Mouse (Mus musculus): Measurements from ENCODE around the gene Efcab11. TPM values are rescaled to one million over a fixed set of nuclear protein-coding genes. Genes with fewer than 3 reads are reported as not detected.

The Efcab11 gene
- polyA plus RNA-seq, 1 experiment from 2014 or later: 10.6 TPM

DNA sequence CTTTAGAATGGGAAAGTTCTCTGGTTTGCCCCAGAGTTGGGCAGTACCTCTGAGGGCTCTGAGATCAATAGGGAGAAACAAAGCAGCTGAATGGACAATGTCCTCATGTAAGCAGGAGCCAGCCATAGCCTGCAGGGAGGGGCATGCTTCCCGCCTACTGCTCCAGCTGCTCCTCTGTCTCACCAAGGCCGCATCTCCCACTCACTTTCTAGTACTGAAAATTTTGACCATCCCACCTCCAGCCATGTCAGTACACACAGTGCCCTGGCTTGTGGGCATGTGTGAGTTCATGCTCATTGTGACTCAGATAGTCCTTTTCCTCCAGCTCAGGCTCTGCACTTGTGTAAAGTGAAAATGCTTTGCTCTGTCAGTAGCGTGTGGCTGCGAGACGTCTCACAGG, 20.3 kb upstream of the Efcab11 start:
- Histone ChIP-seq H3K9ac (no peak overlapping the region), H3K36me3 (no peaks in the 10 kb centered on the region), H3K4me3 (replicated peaks) (no peak overlapping the region), H3K27me3 (replicated peaks) (no peaks in the 10 kb centered on the region), H3K27ac (no peak overlapping the region), H3K9me3 (no peaks in the 10 kb centered on the region), H3K4me2 (no peak overlapping the region), H3K4me1 (no peaks in the 10 kb centered on the region)
- WGBS: 95% methylated on average over 5 of the region's 5 CpGs
- no peak for ATAC-seq (ENCODE audit: insufficient read depth, low FRiP score, low read depth)

DNA sequence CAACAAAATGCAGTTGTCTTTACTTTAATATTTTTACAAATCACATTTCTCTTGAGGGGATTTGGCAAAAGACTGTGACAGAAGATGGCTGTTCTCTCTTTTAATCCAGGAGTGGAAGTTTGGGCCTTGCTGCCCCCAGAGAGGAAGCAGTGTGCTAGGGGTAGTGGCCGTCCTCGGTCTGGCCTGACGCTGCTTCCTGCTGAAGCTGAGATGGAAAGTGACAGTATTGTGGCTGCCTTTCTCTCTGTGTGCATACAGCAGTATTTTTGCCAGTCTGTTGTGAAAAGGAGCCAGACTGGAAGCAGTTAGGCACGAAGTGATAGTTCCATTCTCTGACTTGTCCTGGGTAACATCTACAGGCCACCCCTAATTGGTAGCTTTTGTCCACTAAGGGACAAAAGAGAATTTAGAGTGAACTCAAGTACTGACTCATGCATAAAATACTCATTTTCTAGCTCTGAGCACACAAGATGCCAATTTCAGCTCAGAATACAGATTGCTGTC, 18.7 kb upstream of the Efcab11 start:
- ATAC-seq (ENCODE audit: insufficient read depth, low FRiP score, low read depth): no peak
- H3K27ac ChIP-seq: no peak overlapping the region
- no peaks in the 10 kb centered on the region for H3K9me3 ChIP-seq
- no peaks in the 10 kb centered on the region for H3K36me3 ChIP-seq
- no peaks in the 10 kb centered on the region for H3K4me1 ChIP-seq
- H3K9ac ChIP-seq: no peak overlapping the region
- no peaks in the 10 kb centered on the region for H3K27me3 ChIP-seq (replicated peaks)
- 82% methylated on average over 4 of the region's 4 CpGs for WGBS
- H3K4me2 ChIP-seq: no peak overlapping the region
- no peak overlapping the region for H3K4me3 ChIP-seq (replicated peaks)

DNA sequence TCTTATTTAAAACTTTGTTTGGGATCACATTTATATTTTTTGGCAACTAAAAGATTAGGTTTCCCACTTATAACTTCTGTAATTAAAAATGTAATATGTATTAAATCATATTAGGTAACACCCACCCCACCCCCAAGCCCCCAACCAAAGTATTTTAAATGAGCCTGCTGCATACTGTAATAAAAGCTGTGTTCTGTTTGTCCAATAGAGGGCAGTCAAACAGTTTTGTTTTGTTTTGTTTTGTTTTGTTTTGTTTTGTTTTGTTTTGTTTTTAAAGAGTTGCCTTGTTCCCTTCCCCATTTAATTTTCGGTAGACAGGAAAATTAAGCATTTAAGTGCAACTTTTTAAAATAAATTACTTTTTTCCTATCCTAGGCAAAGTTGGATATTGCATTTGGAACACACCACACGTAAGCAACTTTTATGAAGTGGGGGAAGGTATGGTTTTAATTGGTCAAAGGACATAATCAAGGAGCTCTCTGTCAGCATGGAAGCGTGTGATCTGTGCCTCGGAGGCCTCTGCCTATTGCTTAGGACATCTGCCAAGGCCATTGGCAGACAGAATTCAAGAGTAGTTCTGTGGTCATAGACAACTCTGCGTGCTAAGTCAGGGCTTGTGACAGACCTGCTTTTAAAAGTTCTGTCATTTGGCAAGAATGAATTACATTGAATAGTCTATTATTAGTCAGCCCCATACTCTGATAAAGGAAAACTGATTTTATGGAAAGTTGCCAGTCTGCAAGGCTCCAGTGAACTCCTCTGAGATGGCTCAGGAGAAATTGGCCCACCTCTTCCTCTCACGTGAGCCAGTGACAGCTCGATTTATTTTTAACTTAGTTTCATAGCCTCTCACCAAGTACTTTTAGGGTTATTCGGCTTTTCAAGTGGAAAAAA, 18.0 kb upstream of the Efcab11 start:
- Histone ChIP-seq H3K9me3 (no peaks in the 10 kb centered on the region), H3K27ac (no peak overlapping the region), H3K4me2 (no peak overlapping the region), H3K36me3 (no peaks in the 10 kb centered on the region), H3K4me1 (no peaks in the 10 kb centered on the region), H3K9ac (no peak overlapping the region), H3K27me3 (replicated peaks) (no peaks in the 10 kb centered on the region), H3K4me3 (replicated peaks) (no peak overlapping the region)
- no peak for ATAC-seq (ENCODE audit: insufficient read depth, low FRiP score, low read depth)
- WGBS: 79% methylated on average over 8 of the region's 8 CpGs

DNA sequence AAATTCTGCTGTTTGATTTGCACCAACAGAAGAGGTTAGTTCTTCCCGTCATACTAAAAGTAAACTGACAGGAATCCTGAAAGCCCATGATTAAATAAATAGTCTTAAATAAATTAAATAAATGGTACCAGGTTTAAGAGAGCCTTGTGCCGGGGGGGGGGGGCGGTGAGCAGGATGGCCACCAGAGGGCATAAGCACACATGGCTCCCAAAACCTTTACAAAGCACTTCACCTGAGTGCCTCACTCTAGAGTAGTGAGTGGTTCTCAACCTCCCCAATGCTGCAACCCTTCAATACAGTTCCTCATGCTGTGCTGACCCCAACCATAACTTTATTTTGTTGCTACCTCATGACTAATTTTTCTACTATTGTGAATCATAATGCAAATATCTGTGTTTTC, 15.8 kb upstream of the Efcab11 start:
- Histone ChIP-seq H3K9me3 (no peaks in the 10 kb centered on the region), H3K27ac (no peak overlapping the region), H3K4me1 (no peaks in the 10 kb centered on the region), H3K9ac (no peak overlapping the region), H3K4me2 (no peak overlapping the region), H3K4me3 (replicated peaks) (no peak overlapping the region), H3K27me3 (replicated peaks) (no peaks in the 10 kb centered on the region), H3K36me3 (peaks cover 19% of the 10 kb centered on the region; the same call in 1 of the 2 replicates)
- no peak for ATAC-seq (ENCODE audit: insufficient read depth, low FRiP score, low read depth)
- WGBS: 26% methylated on average over 2 of the region's 3 CpGs

DNA sequence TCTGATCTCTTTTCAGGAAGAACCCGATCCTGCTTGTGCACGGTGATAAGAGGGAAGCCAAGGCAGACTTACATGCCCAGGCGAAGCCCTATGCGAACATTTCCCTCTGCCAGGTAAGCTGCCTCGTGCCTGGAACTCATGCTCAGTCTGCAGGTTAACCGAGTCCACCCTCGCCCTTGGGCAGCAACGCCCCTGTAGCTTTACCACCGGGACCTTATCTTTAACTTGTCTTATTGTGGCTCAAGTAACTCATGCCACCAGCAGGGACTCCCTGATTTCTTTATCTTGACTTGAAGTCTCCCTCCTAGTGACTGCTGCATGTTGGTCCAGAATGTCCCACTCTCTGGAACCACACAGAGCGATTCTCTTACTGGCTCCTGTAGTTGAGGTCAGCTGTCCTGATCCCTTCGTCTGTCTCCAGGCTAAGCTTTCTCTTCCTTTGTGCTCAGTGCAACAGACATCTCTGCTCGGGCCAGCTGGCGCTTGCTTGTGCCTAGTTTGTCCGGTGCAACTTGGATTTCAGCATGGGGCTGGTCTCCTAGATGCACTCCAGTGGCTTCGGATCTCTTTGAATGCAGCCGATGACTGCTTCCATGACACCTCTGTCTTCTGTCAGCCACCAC, 14.1 kb upstream of the Efcab11 start:
- Histone ChIP-seq H3K27ac (no peak overlapping the region), H3K4me2 (no peak overlapping the region), H3K36me3 (peaks cover 25% of the 10 kb centered on the region; the same call in 1 of the 2 replicates), H3K9me3 (no peaks in the 10 kb centered on the region), H3K27me3 (replicated peaks) (no peaks in the 10 kb centered on the region), H3K9ac (no peak overlapping the region), H3K4me3 (replicated peaks) (no peak overlapping the region), H3K4me1 (no peaks in the 10 kb centered on the region)
- 87% methylated on average over 16 of the region's 16 CpGs for WGBS
- ATAC-seq (ENCODE audit: insufficient read depth, low FRiP score, low read depth): no peak

DNA sequence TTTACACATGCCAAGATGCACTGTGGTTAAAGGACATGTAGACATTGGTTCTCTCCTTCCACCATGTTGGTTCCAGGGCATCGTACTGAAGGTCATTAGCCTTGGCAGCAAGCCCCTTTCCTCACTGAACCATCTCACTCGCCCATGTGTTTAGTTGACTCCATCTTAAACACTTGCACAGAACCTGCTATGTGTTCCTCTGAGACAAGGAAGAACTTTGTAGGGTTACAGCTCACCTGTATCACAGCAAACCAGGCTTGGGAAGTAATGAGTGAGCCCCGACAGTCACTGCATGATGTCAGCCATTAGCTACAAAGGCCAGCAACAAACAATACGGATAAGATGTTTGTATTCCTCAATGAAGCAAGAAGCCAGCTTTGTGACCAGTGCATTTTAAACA, 13.6 kb upstream of the Efcab11 start:
- Histone ChIP-seq H3K9me3 (no peaks in the 10 kb centered on the region), H3K27ac (no peak overlapping the region), H3K9ac (no peak overlapping the region), H3K4me3 (replicated peaks) (no peak overlapping the region), H3K4me1 (no peaks in the 10 kb centered on the region), H3K27me3 (replicated peaks) (no peaks in the 10 kb centered on the region), H3K4me2 (no peak overlapping the region), H3K36me3 (peaks cover 25% of the 10 kb centered on the region; the same call in 1 of the 2 replicates)
- no peak for ATAC-seq (ENCODE audit: insufficient read depth, low FRiP score, low read depth)
- WGBS: 89% methylated on average over 4 of the region's 4 CpGs

DNA sequence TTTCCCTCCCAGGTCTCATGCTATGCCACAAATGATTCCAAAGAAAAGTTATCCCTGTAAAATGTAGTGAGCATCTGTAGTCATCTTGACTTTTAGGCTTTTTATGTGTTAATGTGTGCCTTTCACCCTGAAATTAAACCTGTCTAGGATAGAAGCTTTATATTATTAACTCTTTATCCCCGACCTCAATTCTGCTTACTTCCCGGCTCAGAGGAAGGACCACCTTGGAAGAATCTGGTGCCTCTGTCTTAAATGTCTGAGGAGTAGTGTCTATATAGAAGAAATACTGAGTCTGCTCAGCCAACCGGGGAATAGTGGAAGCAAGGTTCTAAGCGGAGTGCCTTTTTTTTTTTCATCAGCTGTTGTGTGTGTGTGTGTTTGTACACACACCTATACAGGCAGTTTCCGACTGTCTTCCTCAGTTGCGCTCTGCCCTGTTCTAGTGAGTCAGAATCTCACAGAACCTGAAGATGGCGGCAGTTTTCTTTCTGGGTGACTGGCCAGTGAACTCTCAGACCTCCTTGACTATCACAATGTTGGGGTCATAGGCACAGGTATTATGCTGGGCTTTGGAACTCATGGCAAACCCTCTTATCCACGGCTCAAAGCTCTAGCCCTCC, 1.2 kb upstream of the Efcab11 start:
- no peaks in the 10 kb centered on the region for H3K36me3 ChIP-seq
- no peaks in the 10 kb centered on the region for H3K9me3 ChIP-seq
- 43% methylated on average over 8 of the region's 8 CpGs for WGBS
- 0 out of 2 replicates have a peak overlapping the region, but pooled peaks have one; percentile 82 for H3K9ac ChIP-seq
- H3K4me2 ChIP-seq: peak overlapping the region; percentile 95
- no peak for ATAC-seq (ENCODE audit: insufficient read depth, low FRiP score, low read depth)
- no peaks in the 10 kb centered on the region for H3K27me3 ChIP-seq (replicated peaks)
- H3K4me3 ChIP-seq (replicated peaks): peak overlapping the region; percentile 86
- peaks cover 4% of the 10 kb centered on the region; the same call in 1 of the 2 replicates for H3K4me1 ChIP-seq
- H3K27ac ChIP-seq: no peak overlapping the region

DNA sequence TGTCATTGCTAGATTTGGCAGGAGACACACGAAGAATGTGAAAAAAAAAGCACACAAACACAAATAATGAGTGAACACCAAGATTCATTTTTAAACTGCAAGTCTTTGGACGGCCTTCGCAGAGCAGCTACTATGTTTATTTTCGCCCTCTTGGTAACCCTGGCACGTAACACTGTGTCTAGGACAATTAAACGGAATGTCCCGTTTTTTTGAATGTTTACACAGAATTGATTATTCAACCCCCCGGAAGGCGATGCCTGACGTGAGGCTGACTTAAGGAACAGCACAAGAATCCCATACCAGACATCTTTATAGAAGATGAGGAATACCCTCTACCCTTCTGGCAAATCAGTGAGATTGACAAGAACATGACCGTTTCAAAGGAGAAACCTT, 530 bp downstream of the Efcab11 start:
- Histone ChIP-seq H3K9me3 (no peaks in the 10 kb centered on the region), H3K4me1 (peaks cover 4% of the 10 kb centered on the region; the same call in 1 of the 2 replicates), H3K9ac (peak overlapping the region; percentile 82; the same call in 1 of the 2 replicates), H3K27ac (peak overlapping the region; percentile 91), H3K4me3 (replicated peaks) (peak overlapping the region; percentile 86), H3K27me3 (replicated peaks) (no peaks in the 10 kb centered on the region), H3K4me2 (peak overlapping the region; percentile 95), H3K36me3 (no peaks in the 10 kb centered on the region)
- under 1% methylated on average over 11 of the region's 11 CpGs for WGBS
- ATAC-seq (ENCODE audit: insufficient read depth, low FRiP score, low read depth): no peak

DNA sequence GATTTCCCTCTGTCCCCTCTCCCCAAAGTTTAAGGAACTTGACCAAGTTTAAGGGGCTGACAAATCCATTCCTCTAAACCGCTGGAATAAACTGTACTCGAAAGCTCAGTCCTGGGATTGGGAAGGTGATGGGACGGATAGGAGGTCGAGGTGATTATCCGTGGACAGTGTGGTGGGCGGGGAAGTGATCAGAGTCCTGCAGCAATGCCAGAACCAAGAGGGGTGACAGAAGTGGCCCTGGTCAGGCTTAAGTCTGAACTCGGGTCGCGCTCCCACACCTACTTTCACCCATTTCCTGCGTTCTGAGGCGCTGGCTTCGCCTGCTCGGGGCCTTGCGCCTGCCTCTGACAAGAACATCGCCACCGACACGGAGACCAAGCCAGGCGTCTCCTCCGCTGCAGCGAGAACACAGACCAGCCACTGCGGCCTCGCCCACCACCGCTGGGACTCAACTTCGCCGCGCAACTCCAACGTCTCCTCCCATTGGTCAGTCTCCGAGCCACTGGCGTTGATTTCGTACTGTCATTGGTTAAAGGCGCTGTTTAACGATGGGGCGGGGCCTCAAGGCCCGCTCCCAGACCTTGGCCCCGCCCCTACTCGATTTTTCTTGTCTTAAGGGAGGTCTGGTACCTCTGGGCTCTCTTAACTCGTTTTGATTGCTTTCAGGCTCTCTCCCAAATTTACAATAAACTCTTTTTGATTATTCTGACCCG, 1.1 kb downstream of the Efcab11 start:
- peak overlapping the region; percentile 91 for H3K27ac ChIP-seq
- no peaks in the 10 kb centered on the region for H3K9me3 ChIP-seq
- peak overlapping the region; percentile 95 for H3K4me2 ChIP-seq
- H3K9ac ChIP-seq: peak overlapping the region; percentile 43; the same call in 1 of the 2 replicates
- no peaks in the 10 kb centered on the region for H3K27me3 ChIP-seq (replicated peaks)
- WGBS: under 1% methylated on average over 38 of the region's 38 CpGs
- ATAC-seq (ENCODE audit: insufficient read depth, low FRiP score, low read depth): peak; percentile 96
- H3K36me3 ChIP-seq: no peaks in the 10 kb centered on the region
- peak overlapping the region; percentile 86 for H3K4me3 ChIP-seq (replicated peaks)
- peaks cover 4% of the 10 kb centered on the region; the same call in 1 of the 2 replicates for H3K4me1 ChIP-seq

DNA sequence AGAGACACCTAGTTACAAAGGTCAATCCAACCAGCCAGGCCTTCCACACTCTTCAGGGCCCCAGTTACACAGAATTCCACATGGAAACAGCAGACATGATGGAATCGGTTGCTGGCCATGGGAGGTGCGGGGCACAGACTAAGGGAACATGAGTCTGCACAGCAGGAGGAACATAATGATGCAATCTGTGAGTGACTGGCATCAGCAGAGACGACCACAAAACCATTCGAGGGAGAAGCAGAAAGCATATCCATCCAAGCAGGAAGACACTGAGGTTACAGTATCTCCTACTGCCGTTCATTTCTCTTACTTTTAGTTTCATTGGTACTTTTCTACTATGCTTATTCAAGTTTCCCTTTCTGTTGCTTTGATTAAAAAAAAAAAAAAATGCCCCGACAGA, 9.6 kb downstream of the Efcab11 start:
- no peaks in the 10 kb centered on the region for H3K27me3 ChIP-seq (replicated peaks)
- H3K4me1 ChIP-seq: no peaks in the 10 kb centered on the region
- 78% methylated on average over 6 of the region's 6 CpGs for WGBS
- H3K9me3 ChIP-seq: no peaks in the 10 kb centered on the region
- no peak overlapping the region for H3K9ac ChIP-seq
- no peak overlapping the region for H3K27ac ChIP-seq
- no peak overlapping the region for H3K4me2 ChIP-seq
- ATAC-seq (ENCODE audit: insufficient read depth, low FRiP score, low read depth): no peak
- no peaks in the 10 kb centered on the region for H3K36me3 ChIP-seq
- H3K4me3 ChIP-seq (replicated peaks): no peak overlapping the region

DNA sequence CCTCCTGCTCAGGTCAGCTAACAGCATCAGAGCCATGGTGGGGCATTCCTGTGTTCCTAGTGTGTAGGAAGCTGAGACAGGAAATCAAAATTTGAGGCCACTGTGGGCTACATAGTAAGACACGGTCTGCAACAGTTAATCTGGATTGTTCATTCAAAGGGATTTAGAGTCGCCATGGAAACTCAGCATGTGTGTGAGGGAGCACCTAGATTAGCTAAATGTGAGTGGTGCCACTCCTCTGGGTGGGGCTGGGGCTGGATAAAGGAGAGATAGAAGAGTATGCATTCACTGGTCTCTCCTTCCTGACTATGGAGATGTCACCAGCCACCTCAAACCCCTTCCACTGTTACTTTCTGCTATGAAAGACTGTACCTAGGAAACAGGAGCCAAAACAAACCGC, 10.8 kb downstream of the Efcab11 start:
- no peak overlapping the region for H3K4me2 ChIP-seq
- no peaks in the 10 kb centered on the region for H3K27me3 ChIP-seq (replicated peaks)
- no peaks in the 10 kb centered on the region for H3K36me3 ChIP-seq
- ATAC-seq (ENCODE audit: insufficient read depth, low FRiP score, low read depth): no peak
- H3K9me3 ChIP-seq: no peaks in the 10 kb centered on the region
- no peaks in the 10 kb centered on the region for H3K4me1 ChIP-seq
- WGBS: 67% methylated on average over 3 of the region's 3 CpGs
- no peak overlapping the region for H3K9ac ChIP-seq
- no peak overlapping the region for H3K27ac ChIP-seq
- no peak overlapping the region for H3K4me3 ChIP-seq (replicated peaks)
